Mouse (Mus musculus) limb, embryonic 13.5 days (tissue): ENCODE results near the gene Pkd1. TPM values are rescaled to one million over a fixed set of nuclear protein-coding genes. Genes with fewer than 3 reads are reported as not detected.

Source experiments
- ATAC-seq: fragments of 200-750 bp; cut with Nextera tagmentation; 2 replicates; pipeline ENCODE4 v1.8.0; 2017; ENCODE audit warnings: low read depth, moderate number of reproducible peaks, moderate TSS enrichment; ENCODE audit not compliant: low FRiP score
- H3K27ac ChIP-seq: fragments of 300-500 bp; sonication (generic); 2 replicates; pipeline ENCODE4 v1.5.1; 2015; ENCODE audit warnings: inconsistent platforms, mild to moderate bottlenecking, moderate library complexity
- H3K27me3 ChIP-seq: fragments of 300-500 bp; sonication (generic); 2 replicates; pipeline ENCODE4 v1.6.1; 2015; ENCODE audit warnings: mild to moderate bottlenecking, inconsistent platforms
- H3K36me3 ChIP-seq: fragments of 300-500 bp; sonication (generic); 2 replicates; pipeline ENCODE4 v1.6.1; 2015; ENCODE audit warnings: inconsistent platforms, mild to moderate bottlenecking, moderate library complexity
- H3K4me1 ChIP-seq: fragments of 300-500 bp; sonication (generic); 2 replicates; pipeline ENCODE4 v1.6.1; 2015; ENCODE audit warnings: inconsistent platforms
- H3K4me2 ChIP-seq: fragments of 300-500 bp; sonication (generic); replicated peaks from 2 replicates; pipeline ENCODE4 v1.6.1; 2015; ENCODE audit warnings: inconsistent platforms, mild to moderate bottlenecking, moderate library complexity
- H3K4me3 ChIP-seq: fragments of 300-500 bp; sonication (generic); 2 replicates; pipeline ENCODE4 v1.5.1; 2015; ENCODE audit warnings: moderate library complexity, mild to moderate bottlenecking, inconsistent platforms
- H3K9ac ChIP-seq: fragments of 300-500 bp; sonication (generic); 2 replicates; pipeline ENCODE4 v1.6.1; 2015; ENCODE audit warnings: mild to moderate bottlenecking, inconsistent platforms
- H3K9me3 ChIP-seq: fragments of 300-500 bp; sonication (generic); 2 replicates; pipeline ENCODE4 v1.6.1; 2016; ENCODE audit warnings: inconsistent platforms
- WGBS: fragments of 180-500 bp; shearing (Covaris S2); methylation state at CpG from one replicate; pipeline ENCODE4 v1.1.7; 2015; 5-methylcytosine and 5-hydroxymethylcytosine counted together
- polyA plus RNA-seq: library from polyadenylated mRNA; unstranded; fragments of >200 nt; fragmentation: Nextera tagmentation; extraction: Ambion mirVana; gene quantifications from 2 replicates; pipeline ENCODE4 v1.2.1, GENCODE M21; 2015

Pkd1 gene
- polyA plus RNA-seq, 1 experiment from 2014 or later: 36.6 TPM

DNA sequence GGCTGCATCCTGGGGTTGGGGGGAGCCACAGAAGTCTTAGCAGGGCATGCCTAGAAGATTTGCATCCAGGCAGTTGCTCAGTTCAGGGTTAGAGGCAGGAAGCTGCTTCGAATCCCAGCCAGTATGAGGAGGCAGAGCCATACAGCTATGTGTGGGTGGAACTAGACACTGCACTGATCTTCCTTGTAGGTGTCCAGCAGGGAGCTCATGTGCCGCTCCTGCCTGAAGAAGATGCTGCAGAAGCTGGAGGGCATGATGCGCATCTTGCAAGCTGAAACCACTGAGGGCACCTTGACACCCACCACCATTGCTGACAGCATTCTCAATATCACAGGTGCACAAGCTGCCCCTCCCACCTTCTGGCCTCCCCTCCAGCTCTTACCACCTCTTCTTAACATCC, 29.9 kb downstream of the Pkd1 start:
- no peak overlapping the region for H3K4me3 ChIP-seq
- no peak overlapping the region for H3K4me2 ChIP-seq
- H3K36me3 ChIP-seq: peaks cover 98% of the 10 kb centered on the region
- no peak overlapping the region for H3K27ac ChIP-seq
- no peak for ATAC-seq
- H3K9ac ChIP-seq: no peak overlapping the region
- H3K27me3 ChIP-seq: no peaks in the 10 kb centered on the region
- no peaks in the 10 kb centered on the region for H3K4me1 ChIP-seq
- no peaks in the 10 kb centered on the region for H3K9me3 ChIP-seq
- 95% methylated on average over 3 of the region's 3 CpGs for WGBS

DNA sequence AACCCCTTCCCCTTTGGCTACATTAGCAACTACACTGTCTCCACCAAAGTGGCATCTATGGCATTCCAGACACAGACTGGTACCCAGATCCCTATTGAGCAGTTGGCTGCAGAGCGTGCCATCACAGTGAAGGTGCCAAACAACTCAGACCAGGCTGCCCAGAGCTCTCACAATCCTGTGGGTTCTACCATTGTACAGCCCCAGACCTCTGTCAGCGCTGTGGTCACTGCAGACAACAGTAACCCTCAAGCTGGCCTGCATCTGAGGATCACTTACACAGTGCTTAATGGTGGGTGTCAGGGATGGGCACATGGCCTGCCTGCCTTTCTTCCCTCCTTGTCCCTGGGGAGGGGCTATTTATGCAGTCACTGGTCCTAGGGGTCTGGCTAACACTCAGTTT, 30.7 kb downstream of the Pkd1 start:
- H3K27ac ChIP-seq: no peak overlapping the region
- no peak overlapping the region for H3K4me2 ChIP-seq
- no peak overlapping the region for H3K9ac ChIP-seq
- no peak overlapping the region for H3K4me3 ChIP-seq
- 96% methylated on average over 2 of the region's 2 CpGs for WGBS
- H3K36me3 ChIP-seq: peaks cover 97% of the 10 kb centered on the region
- H3K27me3 ChIP-seq: no peaks in the 10 kb centered on the region
- no peaks in the 10 kb centered on the region for H3K9me3 ChIP-seq
- ATAC-seq: no peak
- no peaks in the 10 kb centered on the region for H3K4me1 ChIP-seq

DNA sequence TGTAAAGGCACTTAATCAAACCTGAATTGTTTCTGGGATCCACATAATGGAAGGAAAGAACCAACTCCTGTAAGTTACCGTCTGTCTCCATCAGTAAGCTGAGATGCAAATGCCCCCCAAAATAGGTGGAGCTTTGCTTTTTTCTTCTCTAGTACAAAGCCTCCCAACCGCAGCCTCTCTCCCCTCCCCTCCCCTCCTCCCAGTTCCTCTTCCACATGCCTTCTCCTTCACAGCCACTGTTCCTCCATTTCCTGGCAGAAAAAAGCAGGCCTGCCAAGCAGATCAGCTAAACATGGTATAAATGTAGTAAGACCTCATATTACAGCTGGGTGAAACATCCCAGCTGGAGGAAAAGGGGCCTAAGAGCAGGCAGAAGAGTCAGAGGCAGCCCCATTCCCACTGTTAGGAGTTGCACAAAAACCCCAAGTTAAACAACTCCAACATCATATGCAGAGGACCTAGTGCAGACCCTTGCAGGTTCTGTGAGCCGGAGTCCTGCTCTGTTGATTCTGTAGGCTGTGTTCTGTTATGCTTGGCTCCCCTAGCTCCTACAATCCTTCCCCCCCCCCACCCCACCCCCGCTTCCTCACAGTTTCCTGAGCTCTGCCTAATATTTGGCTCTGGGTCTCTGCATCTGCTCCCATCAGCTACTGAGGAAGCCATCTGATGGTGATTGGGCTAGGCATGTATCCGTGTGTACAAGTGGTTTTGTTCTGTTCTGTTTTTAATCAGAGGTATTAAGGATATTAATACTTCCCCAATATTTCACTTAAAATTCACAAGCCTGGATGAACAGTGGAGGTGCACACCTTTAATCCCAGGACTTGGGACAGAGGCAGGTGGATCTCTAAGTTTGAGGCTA, 34.2 kb downstream of the Pkd1 start:
- WGBS: 67% methylated on average over 5 of the region's 5 CpGs
- H3K9ac ChIP-seq: no peak overlapping the region
- no peaks in the 10 kb centered on the region for H3K9me3 ChIP-seq
- H3K27ac ChIP-seq: no peak overlapping the region
- no peak overlapping the region for H3K4me3 ChIP-seq
- ATAC-seq: no peak
- H3K36me3 ChIP-seq: peaks cover 93% of the 10 kb centered on the region
- H3K4me2 ChIP-seq: no peak overlapping the region
- no peaks in the 10 kb centered on the region for H3K4me1 ChIP-seq
- H3K27me3 ChIP-seq: no peaks in the 10 kb centered on the region

DNA sequence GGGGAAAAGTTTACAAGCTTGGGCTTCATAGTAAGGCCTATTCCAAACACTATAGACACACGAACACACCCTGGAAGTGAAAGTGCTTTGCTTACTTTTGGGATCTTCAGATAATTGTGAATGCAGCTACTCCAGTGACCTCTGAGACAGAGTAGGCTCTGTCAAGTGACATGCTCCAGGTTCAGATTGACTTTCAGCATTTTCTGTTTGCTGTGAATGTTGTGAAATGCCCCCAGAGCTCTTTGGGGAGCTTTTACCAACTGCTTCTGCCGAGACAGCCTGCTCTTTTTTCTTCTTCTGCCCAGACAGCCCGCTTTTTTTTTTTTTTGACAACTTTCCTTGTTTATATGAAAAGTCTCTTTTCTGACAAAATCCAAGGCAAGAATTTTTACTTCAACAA, 34.9 kb downstream of the Pkd1 start:
- H3K4me2 ChIP-seq: no peak overlapping the region

DNA sequence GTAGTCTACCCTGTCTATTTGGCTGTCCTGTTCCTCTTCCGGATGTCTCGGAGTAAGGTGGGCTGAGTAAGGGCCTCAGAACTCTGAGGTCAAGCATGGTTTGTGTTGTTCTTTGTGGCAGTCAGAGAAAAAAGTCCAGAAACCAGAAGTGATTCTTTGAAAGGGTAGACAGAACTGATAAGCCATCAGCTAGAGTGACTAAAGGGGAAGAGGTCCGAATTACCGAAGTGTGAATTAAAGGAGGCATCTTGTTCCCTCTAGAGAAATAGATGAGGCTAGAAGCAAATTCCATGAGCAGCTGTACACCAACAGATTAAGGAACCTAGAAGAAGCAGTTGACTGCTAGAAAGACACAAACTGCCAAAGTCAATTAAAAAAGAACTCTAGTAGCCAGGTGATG, 36.9 kb downstream of the Pkd1 start:
- Histone ChIP-seq H3K36me3 (peaks cover 88% of the 10 kb centered on the region), H3K9ac (no peak overlapping the region), H3K4me2 (no peak overlapping the region), H3K4me1 (no peaks in the 10 kb centered on the region), H3K9me3 (no peaks in the 10 kb centered on the region), H3K4me3 (no peak overlapping the region), H3K27me3 (no peaks in the 10 kb centered on the region), H3K27ac (no peak overlapping the region)
- no peak for ATAC-seq
- 95% methylated on average over 4 of the region's 4 CpGs for WGBS

More for the DNA sequence above, 34.9 kb downstream of the Pkd1 start:
- H3K4me1 ChIP-seq: no peaks in the 10 kb centered on the region
- no peak for ATAC-seq
- no peak overlapping the region for H3K4me3 ChIP-seq
- no peak overlapping the region for H3K9ac ChIP-seq
- H3K9me3 ChIP-seq: no peaks in the 10 kb centered on the region
- no peak overlapping the region for H3K27ac ChIP-seq
- WGBS: 81% methylated on average over 3 of the region's 3 CpGs
- no peaks in the 10 kb centered on the region for H3K27me3 ChIP-seq
- H3K36me3 ChIP-seq: peaks cover 91% of the 10 kb centered on the region

DNA sequence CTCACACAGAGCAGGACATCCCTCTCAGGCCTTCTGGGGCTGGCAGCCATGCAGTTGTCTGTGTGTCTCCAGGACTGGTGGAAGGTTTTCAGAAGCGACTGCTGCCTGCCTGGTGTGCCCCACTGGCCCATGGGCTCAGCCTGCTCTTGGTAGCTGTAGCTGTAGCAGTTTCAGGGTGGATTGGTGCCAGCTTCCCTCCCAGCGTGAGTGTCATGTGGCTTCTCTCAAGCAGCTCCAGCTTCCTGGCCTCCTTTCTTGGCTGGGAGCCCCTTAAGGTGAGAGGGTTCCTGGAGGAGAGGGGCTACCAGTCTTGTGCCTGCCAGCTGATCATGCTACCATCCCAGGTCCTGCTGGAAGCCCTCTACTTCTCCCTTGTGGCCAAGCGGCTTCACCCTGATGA, 41.3 kb downstream of the Pkd1 start:
- Histone ChIP-seq H3K9me3 (no peaks in the 10 kb centered on the region), H3K27ac (no peak overlapping the region), H3K4me2 (no peak overlapping the region), H3K36me3 (peaks cover 92% of the 10 kb centered on the region), H3K4me1 (no peaks in the 10 kb centered on the region), H3K9ac (no peak overlapping the region), H3K4me3 (no peak overlapping the region), H3K27me3 (no peaks in the 10 kb centered on the region)
- ATAC-seq: no peak
- 90% methylated on average over 3 of the region's 3 CpGs for WGBS

DNA sequence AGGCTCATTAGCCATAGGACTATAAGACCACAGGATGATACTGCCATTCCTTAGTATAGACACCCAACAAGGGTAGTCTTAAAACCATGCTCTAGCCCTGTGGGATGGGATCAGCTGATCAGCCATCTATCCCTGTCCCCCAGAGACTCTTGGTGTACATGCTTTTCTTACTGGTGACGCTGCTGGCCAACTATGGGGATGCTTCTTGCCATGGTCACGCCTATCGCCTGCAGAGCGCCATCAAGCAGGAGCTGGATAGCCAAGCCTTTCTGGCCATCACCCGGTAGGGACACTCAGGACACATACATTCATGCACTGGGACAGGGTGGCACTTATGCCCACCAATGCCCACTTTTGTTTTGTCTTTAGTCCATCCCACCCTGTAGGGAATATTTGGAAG, 42.1 kb downstream of the Pkd1 start:
- no peak overlapping the region for H3K4me3 ChIP-seq
- H3K27me3 ChIP-seq: no peaks in the 10 kb centered on the region
- H3K9me3 ChIP-seq: no peaks in the 10 kb centered on the region
- no peak overlapping the region for H3K9ac ChIP-seq
- WGBS: 97% methylated on average over 5 of the region's 5 CpGs
- peaks cover 92% of the 10 kb centered on the region for H3K36me3 ChIP-seq
- no peak overlapping the region for H3K4me2 ChIP-seq
- no peak overlapping the region for H3K27ac ChIP-seq
- no peaks in the 10 kb centered on the region for H3K4me1 ChIP-seq
- no peak for ATAC-seq

DNA sequence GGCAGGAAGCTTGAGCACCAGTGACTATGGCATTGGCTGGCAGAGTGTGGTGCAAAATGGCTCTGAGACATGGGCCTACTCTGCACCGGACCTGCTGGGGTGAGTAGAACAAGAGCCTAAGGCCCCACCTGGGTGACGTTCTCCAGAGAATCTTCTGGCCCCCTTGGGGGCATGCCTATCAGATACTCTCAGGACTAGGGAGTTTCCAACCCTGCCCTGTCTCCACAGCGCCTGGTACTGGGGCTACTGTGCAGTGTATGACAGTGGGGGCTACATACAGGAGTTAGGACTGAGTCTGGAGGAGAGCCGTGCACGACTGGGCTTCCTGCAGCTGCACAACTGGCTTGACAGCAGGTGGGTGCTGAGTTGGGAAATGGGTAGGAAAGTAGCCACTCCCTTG, 43.6 kb downstream of the Pkd1 start:
- no peak for ATAC-seq
- Histone ChIP-seq H3K9ac (no peak overlapping the region), H3K4me1 (no peaks in the 10 kb centered on the region), H3K27ac (no peak overlapping the region), H3K36me3 (peaks cover 92% of the 10 kb centered on the region), H3K27me3 (no peaks in the 10 kb centered on the region), H3K9me3 (no peaks in the 10 kb centered on the region), H3K4me3 (no peak overlapping the region), H3K4me2 (no peak overlapping the region)
- 85% methylated on average over 5 of the region's 5 CpGs for WGBS

DNA sequence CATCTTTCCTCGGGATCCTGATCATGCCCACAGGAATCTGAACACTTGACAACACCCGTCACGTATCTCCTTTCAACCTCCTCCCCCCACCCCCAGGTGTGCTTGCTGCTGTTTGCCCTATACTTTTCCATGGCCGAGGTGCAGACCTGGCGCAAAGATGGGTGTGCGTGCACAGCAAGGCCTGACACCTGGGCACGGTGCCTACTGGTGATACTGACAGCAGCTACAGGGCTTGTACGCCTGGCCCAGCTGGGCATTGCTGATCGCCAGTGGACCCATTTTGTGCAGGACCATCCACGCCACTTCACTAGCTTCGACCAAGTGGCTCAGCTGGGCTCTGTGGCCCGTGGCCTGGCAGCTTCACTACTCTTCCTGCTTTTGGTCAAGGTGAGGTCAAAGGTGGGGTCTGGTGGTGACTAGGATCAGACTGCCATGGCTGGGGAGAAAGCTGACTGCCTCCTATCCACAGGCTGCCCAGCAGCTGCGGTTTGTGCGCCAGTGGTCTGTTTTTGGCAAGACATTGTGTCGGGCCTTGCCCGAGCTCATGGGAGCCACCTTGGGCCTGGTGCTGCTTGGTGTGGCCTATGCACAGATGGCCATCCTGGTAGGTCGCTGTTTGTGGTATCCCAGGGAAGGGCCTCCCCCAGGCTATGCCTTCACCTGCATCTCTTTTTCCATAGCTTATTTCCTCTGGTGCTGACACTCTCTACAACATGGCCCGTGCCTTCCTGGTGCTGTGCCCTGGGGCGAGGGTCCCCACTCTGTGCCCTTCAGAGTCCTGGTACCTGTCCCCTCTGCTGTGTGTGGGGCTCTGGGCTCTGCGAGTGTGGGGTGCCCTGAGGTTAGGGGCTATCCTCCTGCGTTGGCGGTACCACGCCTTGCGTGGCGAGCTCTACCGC, 44.6 kb downstream of the Pkd1 start:
- 92% methylated on average over 26 of the region's 26 CpGs for WGBS

DNA sequence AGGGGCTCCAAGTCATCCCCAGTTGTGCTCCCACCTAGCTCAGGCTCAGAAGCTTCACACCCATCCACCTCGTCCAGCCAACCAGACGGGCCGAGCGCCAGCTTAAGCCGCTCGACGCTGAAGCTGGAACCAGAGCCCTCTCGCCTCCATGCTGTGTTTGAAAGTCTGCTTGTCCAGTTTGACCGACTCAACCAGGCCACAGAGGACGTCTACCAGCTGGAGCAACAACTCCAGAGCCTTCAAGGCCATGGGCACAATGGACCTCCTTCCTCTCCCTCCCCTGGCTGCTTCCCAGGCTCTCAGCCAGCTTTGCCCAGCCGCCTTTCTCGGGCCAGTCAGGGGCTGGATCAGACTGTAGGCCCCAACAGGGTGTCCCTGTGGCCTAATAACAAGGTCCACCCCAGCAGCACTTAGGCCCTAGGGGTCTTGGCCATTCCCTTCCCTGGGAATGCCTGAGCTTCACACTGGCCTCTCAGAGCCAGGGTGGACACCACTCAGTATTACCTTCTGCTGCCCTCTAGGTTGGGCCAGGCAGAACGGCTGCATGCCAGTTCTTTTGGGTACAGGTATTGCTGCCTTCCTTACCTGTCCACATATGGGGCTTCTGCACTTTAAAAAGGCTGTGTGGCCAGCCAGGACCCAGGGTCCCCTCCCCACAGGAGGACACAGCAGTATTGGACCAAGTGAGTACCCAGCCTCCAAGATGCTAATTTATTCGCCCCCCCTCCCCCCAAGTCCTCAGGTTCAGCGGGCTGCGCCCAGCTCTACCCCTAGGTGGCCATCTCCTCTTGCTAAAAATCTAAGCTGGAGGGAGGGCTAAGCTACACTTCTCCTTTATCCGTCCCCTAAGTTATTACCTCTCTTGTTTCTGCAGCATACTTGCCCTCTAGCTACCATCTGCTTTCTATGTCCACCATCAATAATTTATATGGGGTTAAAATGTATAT, 45.8 kb downstream of the Pkd1 start:
- H3K4me3 ChIP-seq: no peak overlapping the region
- H3K9me3 ChIP-seq: no peaks in the 10 kb centered on the region
- no peak overlapping the region for H3K27ac ChIP-seq
- peaks cover 100% of the 10 kb centered on the region for H3K36me3 ChIP-seq
- WGBS: 78% methylated on average over 17 of the region's 17 CpGs
- no peak overlapping the region for H3K9ac ChIP-seq
- ATAC-seq: peak; percentile 33; the same call in 1 of the 2 replicates
- H3K4me1 ChIP-seq: no peaks in the 10 kb centered on the region
- H3K27me3 ChIP-seq: no peaks in the 10 kb centered on the region
- H3K4me2 ChIP-seq: no peak overlapping the region

More for the DNA sequence above, 44.6 kb downstream of the Pkd1 start:
- no peak overlapping the region for H3K9ac ChIP-seq
- H3K27ac ChIP-seq: no peak overlapping the region
- H3K4me1 ChIP-seq: no peaks in the 10 kb centered on the region
- H3K9me3 ChIP-seq: no peaks in the 10 kb centered on the region
- ATAC-seq: no peak
- H3K36me3 ChIP-seq: peaks cover 97% of the 10 kb centered on the region
- H3K4me2 ChIP-seq: no peak overlapping the region
- no peak overlapping the region for H3K4me3 ChIP-seq
- H3K27me3 ChIP-seq: no peaks in the 10 kb centered on the region

DNA sequence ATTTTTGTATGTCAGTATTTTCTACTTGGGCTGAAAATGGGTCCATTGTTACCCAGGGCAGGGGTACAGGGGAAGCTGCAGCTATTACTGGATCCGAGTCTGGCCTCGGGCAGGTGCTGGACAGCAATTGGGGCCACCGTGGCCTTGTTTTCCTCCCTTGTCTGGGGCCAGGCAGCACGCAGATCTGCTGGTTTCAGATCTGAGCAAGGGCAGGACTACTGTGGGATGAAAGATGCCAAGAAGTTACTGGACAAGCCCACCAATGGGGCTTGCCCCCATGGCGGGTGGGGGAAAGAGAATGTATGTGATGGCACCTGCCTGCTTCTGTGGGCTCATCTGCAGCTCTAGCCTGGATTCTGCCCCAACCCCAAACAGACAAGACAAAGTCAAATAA, 46.4 kb downstream of the Pkd1 start:
- Histone ChIP-seq H3K4me1 (no peaks in the 10 kb centered on the region), H3K27me3 (no peaks in the 10 kb centered on the region), H3K9ac (no peak overlapping the region; the same call in 1 of the 2 replicates), H3K4me3 (no peak overlapping the region), H3K4me2 (no peak overlapping the region), H3K9me3 (no peaks in the 10 kb centered on the region), H3K36me3 (peaks cover 100% of the 10 kb centered on the region), H3K27ac (no peak overlapping the region)
- WGBS: 80% methylated on average over 5 of the region's 5 CpGs
- no peak for ATAC-seq
